Comparison of ENCODE assay signal across 8 mouse cellular contexts in genomic region chr17:34587423-34587811, GRCm38 (mm10). TPM values are rescaled to one million over a fixed set of nuclear protein-coding genes. Genes with fewer than 3 reads are reported as not detected.
A peak's percentile ranks its signal among the peaks of the same experiment; 100 is the strongest.
DNase-seq lines count a peak whose midpoint lies in the region; ATAC-seq and TF ChIP-seq lines count a peak whose summit lies in the region.

No protein-coding gene starts in this region.

- no peaks in the 10 kb centered on the region for H3K27me3 ChIP-seq in embryonic facial prominence, embryonic 15.5 days
- no peaks in the 10 kb centered on the region for H3K27me3 ChIP-seq in kidney, embryonic 14.5 days (ENCODE audit: control insufficient read depth, insufficient read depth, low read length)
- H3K27me3 ChIP-seq in limb, embryonic 15.5 days: no peaks in the 10 kb centered on the region
- H3K27me3 ChIP-seq in midbrain, postnatal 0 days (ENCODE audit: insufficient read depth, low read length): no peaks in the 10 kb centered on the region

- DNase-seq in 416B (ENCODE audit: low read depth): peak; percentile 92
- peak; percentile 98 for DNase-seq in heart, adult 9 months (ENCODE audit: low spot score in 2 of 2)
- DNase-seq in midbrain, postnatal 0 days (ENCODE audit: low spot score): peak; percentile 97
- DNase-seq in spleen, postnatal 10 days (ENCODE audit: low spot score in 2 of 2): peak; percentile 96 to 98

- peak overlapping the region; percentile 89 for H3K27ac ChIP-seq in bone marrow, adult 2 months (ENCODE audit: control insufficient read depth, insufficient read depth, low read depth, low read length, poor library complexity)
- peak overlapping the region; percentile 98 for H3K27ac ChIP-seq in embryonic facial prominence, embryonic 15.5 days (replicated peaks)
- peak overlapping the region; percentile 94 for H3K27ac ChIP-seq in kidney, embryonic 14.5 days (ENCODE audit: low read depth, low read length)
- peak overlapping the region; percentile 98 for H3K27ac ChIP-seq in limb, embryonic 15.5 days
- peak overlapping the region; percentile 99 for H3K27ac ChIP-seq in midbrain, postnatal 0 days (ENCODE audit: low read depth, low read length)

- WGBS in bone marrow, adult 2 months: under 1% methylated on average over 50 of the region's 50 CpGs
- 0% methylated on average over 50 of the region's 50 CpGs for WGBS in embryonic facial prominence, embryonic 15.5 days
- whole genome bisulfite sequencing in kidney, embryonic 14.5 days: under 1% methylated on average over 43 of the region's 50 CpGs
- under 1% methylated on average over 46 of the region's 50 CpGs for WGBS in limb, embryonic 15.5 days
- WGBS in midbrain, postnatal 0 days: 0% methylated on average over 35 of the region's 50 CpGs

- H3K4me2 ChIP-seq in embryonic facial prominence, embryonic 15.5 days (replicated peaks): peak overlapping the region; percentile 95
- H3K4me2 ChIP-seq in kidney, embryonic 14.5 days (replicated peaks; ENCODE audit: low read depth, low read length): peak overlapping the region; percentile 90
- H3K4me2 ChIP-seq in limb, embryonic 15.5 days: peak overlapping the region; percentile 93
- H3K4me2 ChIP-seq in midbrain, postnatal 0 days (ENCODE audit: low read depth, low read length, poor library complexity, severe bottlenecking): peak overlapping the region; percentile 65

- H3K9ac ChIP-seq in embryonic facial prominence, embryonic 15.5 days: peak overlapping the region; percentile 90
- H3K9ac ChIP-seq in kidney, embryonic 14.5 days (ENCODE audit: low read depth, low read length): peak overlapping the region; percentile 91
- peak overlapping the region; percentile 94 for H3K9ac ChIP-seq in limb, embryonic 15.5 days
- peak overlapping the region; percentile 79 for H3K9ac ChIP-seq in midbrain, postnatal 0 days (replicated peaks; ENCODE audit: low read length, poor library complexity, severe bottlenecking)

- H3K4me1 ChIP-seq in bone marrow, adult 2 months (ENCODE audit: control insufficient read depth, insufficient read depth, low read length): no peaks in the 10 kb centered on the region; the same call in 1 of the 2 replicates
- H3K4me1 ChIP-seq in embryonic facial prominence, embryonic 15.5 days: peaks cover 51% of the 10 kb centered on the region
- H3K4me1 ChIP-seq in kidney, embryonic 14.5 days (ENCODE audit: control insufficient read depth, insufficient read depth, low read length): peaks cover 42% of the 10 kb centered on the region
- H3K4me1 ChIP-seq in limb, embryonic 15.5 days: peaks cover 53% of the 10 kb centered on the region
- peaks cover 27% of the 10 kb centered on the region for H3K4me1 ChIP-seq in midbrain, postnatal 0 days (ENCODE audit: insufficient read depth, low read length)

- peak; percentile 98 for TF ChIP-seq POLR2A in bone marrow, adult 2 months (IDR thresholded peaks at IDR 0.05; ENCODE audit: borderline replicate concordance, control insufficient read depth, low read depth, low read length)

- ATAC-seq in embryonic facial prominence, embryonic 15.5 days (ENCODE audit: insufficient number of reproducible peaks, low FRiP score, low TSS enrichment, low read depth): peak; percentile 87
- ATAC-seq in kidney, embryonic 14.5 days (ENCODE audit: low FRiP score, low TSS enrichment): peak; percentile 77
- peak; percentile 84 for ATAC-seq in limb, embryonic 15.5 days (ENCODE audit: insufficient number of reproducible peaks, low FRiP score, low TSS enrichment, low read depth)
- ATAC-seq in midbrain, postnatal 0 days (ENCODE audit: low FRiP score): peak; percentile 88

- H3K36me3 ChIP-seq in embryonic facial prominence, embryonic 15.5 days: no peaks in the 10 kb centered on the region
- H3K36me3 ChIP-seq in kidney, embryonic 14.5 days (ENCODE audit: control insufficient read depth, insufficient read depth, low read length): no peaks in the 10 kb centered on the region
- no peaks in the 10 kb centered on the region for H3K36me3 ChIP-seq in limb, embryonic 15.5 days
- H3K36me3 ChIP-seq in midbrain, postnatal 0 days (ENCODE audit: insufficient read depth, low read length): no peaks in the 10 kb centered on the region

- peak overlapping the region; percentile 76 for H3K4me3 ChIP-seq in bone marrow, adult 2 months (replicated peaks; ENCODE audit: control insufficient read depth, low read depth, low read length)
- peak overlapping the region; percentile 84 for H3K4me3 ChIP-seq in embryonic facial prominence, embryonic 15.5 days (replicated peaks)
- H3K4me3 ChIP-seq in kidney, embryonic 14.5 days (ENCODE audit: low read length): peak overlapping the region; percentile 70
- peak overlapping the region; percentile 86 for H3K4me3 ChIP-seq in limb, embryonic 15.5 days
- H3K4me3 ChIP-seq in midbrain, postnatal 0 days (ENCODE audit: low read depth, low read length): peak overlapping the region; percentile 71

- TF ChIP-seq CTCF in bone marrow, adult 2 months (IDR thresholded peaks at IDR 0.05; ENCODE audit: control insufficient read depth, insufficient read depth, low read length): no peak
- TF ChIP-seq CTCF in midbrain, postnatal 0 days (IDR thresholded peaks at IDR 0.05): no peak

- H3K9me3 ChIP-seq in embryonic facial prominence, embryonic 15.5 days (replicated peaks): no peaks in the 10 kb centered on the region
- H3K9me3 ChIP-seq in kidney, embryonic 14.5 days (ENCODE audit: control insufficient read depth, low read length): no peaks in the 10 kb centered on the region
- no peaks in the 10 kb centered on the region for H3K9me3 ChIP-seq in limb, embryonic 15.5 days
- no peaks in the 10 kb centered on the region for H3K9me3 ChIP-seq in midbrain, postnatal 0 days (ENCODE audit: low read length)

RNA-seq across cellular contexts. Expression of gene Gpsm3, which starts 2.2 kb away (rescaled TPM):
- 85.2 and 156 TPM in 2 replicates for polyA plus RNA-seq in bone marrow, adult 2 months (2011; ENCODE audit: insufficient read depth, insufficient read length, low replicate concordance, missing spikeins)
- polyA plus RNA-seq in embryonic facial prominence, embryonic 15.5 days (2015; fragmentation: Nextera tagmentation; extraction: Ambion mirVana): 8.5 and 9.7 TPM in 2 replicates
- polyA plus RNA-seq in kidney, embryonic 14.5 days (2014; fragmentation: Nextera tagmentation; extraction: Ambion mirVana): 19.3 and 21.4 TPM in 2 replicates
- 7.2 and 10.1 TPM in 2 replicates for polyA plus RNA-seq in limb, embryonic 15.5 days (2015; fragmentation: Nextera tagmentation; extraction: Ambion mirVana)
- total RNA-seq in midbrain, postnatal 0 days (2014; rRNA removed): 1.2 and 4.4 TPM in 2 replicates
- 5.5 and 6.9 TPM in 2 replicates for polyA plus RNA-seq in midbrain, postnatal 0 days (2015; fragmentation: Nextera tagmentation; extraction: Ambion mirVana)

RNA-seq across cellular contexts. Expression of gene Pbx2, which starts 3.6 kb away (rescaled TPM):
- 50.3 and 95.1 TPM in 2 replicates for polyA plus RNA-seq in bone marrow, adult 2 months (2011; ENCODE audit: insufficient read depth, insufficient read length, low replicate concordance, missing spikeins)
- 11.0 and 13.3 TPM in 2 replicates for polyA plus RNA-seq in embryonic facial prominence, embryonic 15.5 days (2015; fragmentation: Nextera tagmentation; extraction: Ambion mirVana)
- 17.8 and 20.9 TPM in 2 replicates for polyA plus RNA-seq in kidney, embryonic 14.5 days (2014; fragmentation: Nextera tagmentation; extraction: Ambion mirVana)
- polyA plus RNA-seq in limb, embryonic 15.5 days (2015; fragmentation: Nextera tagmentation; extraction: Ambion mirVana): 9.6 and 9.8 TPM in 2 replicates
- 84.8 and 95.6 TPM in 2 replicates for total RNA-seq in midbrain, postnatal 0 days (2014; rRNA removed)
- 9.5 and 9.6 TPM in 2 replicates for polyA plus RNA-seq in midbrain, postnatal 0 days (2015; fragmentation: Nextera tagmentation; extraction: Ambion mirVana)

RNA-seq across cellular contexts. Expression of gene Ager, which starts 10.2 kb away (rescaled TPM):
- 12.2 and 16.3 TPM in 2 replicates for polyA plus RNA-seq in bone marrow, adult 2 months (2011; ENCODE audit: insufficient read depth, insufficient read length, low replicate concordance, missing spikeins)
- 3.3 and 3.7 TPM in 2 replicates for polyA plus RNA-seq in embryonic facial prominence, embryonic 15.5 days (2015; fragmentation: Nextera tagmentation; extraction: Ambion mirVana)
- polyA plus RNA-seq in kidney, embryonic 14.5 days (2014; fragmentation: Nextera tagmentation; extraction: Ambion mirVana): 5.8 and 6.6 TPM in 2 replicates
- polyA plus RNA-seq in limb, embryonic 15.5 days (2015; fragmentation: Nextera tagmentation; extraction: Ambion mirVana): 2.0 and 2.5 TPM in 2 replicates
- 1.7 and 2.1 TPM in 2 replicates for total RNA-seq in midbrain, postnatal 0 days (2014; rRNA removed)
- polyA plus RNA-seq in midbrain, postnatal 0 days (2015; fragmentation: Nextera tagmentation; extraction: Ambion mirVana): 1.6 and 2.0 TPM in 2 replicates

RNA-seq across cellular contexts. Expression of gene Rnf5, which starts 16.1 kb away (rescaled TPM):
- polyA plus RNA-seq in bone marrow, adult 2 months (2011; ENCODE audit: insufficient read depth, insufficient read length, low replicate concordance, missing spikeins): 36.4 and 42.3 TPM in 2 replicates
- polyA plus RNA-seq in embryonic facial prominence, embryonic 15.5 days (2015; fragmentation: Nextera tagmentation; extraction: Ambion mirVana): 117 and 119 TPM in 2 replicates
- polyA plus RNA-seq in kidney, embryonic 14.5 days (2014; fragmentation: Nextera tagmentation; extraction: Ambion mirVana): 118 and 139 TPM in 2 replicates
- polyA plus RNA-seq in limb, embryonic 15.5 days (2015; fragmentation: Nextera tagmentation; extraction: Ambion mirVana): 107 and 111 TPM in 2 replicates
- total RNA-seq in midbrain, postnatal 0 days (2014; rRNA removed): 57.6 and 59.0 TPM in 2 replicates
- polyA plus RNA-seq in midbrain, postnatal 0 days (2015; fragmentation: Nextera tagmentation; extraction: Ambion mirVana): 236 and 242 TPM in 2 replicates

RNA-seq across cellular contexts. Expression of gene Agpat1, which starts 16.6 kb away (rescaled TPM):
- 37.4 and 66.7 TPM in 2 replicates for polyA plus RNA-seq in bone marrow, adult 2 months (2011; ENCODE audit: insufficient read depth, insufficient read length, low replicate concordance, missing spikeins)
- 57.6 and 61.2 TPM in 2 replicates for polyA plus RNA-seq in embryonic facial prominence, embryonic 15.5 days (2015; fragmentation: Nextera tagmentation; extraction: Ambion mirVana)
- 61.7 and 75.3 TPM in 2 replicates for polyA plus RNA-seq in kidney, embryonic 14.5 days (2014; fragmentation: Nextera tagmentation; extraction: Ambion mirVana)
- 45.8 and 50.6 TPM in 2 replicates for polyA plus RNA-seq in limb, embryonic 15.5 days (2015; fragmentation: Nextera tagmentation; extraction: Ambion mirVana)
- 265 and 383 TPM in 2 replicates for total RNA-seq in midbrain, postnatal 0 days (2014; rRNA removed)
- 103 and 106 TPM in 2 replicates for polyA plus RNA-seq in midbrain, postnatal 0 days (2015; fragmentation: Nextera tagmentation; extraction: Ambion mirVana)

Comparison
In these comparisons a context has a peak if more than half of its experiments do, and no peak if none do; other contexts are left out.
1. Peak in every context shown above with its lines: DNase-seq, ATAC-seq, H3K4me3 ChIP-seq and H3K27ac ChIP-seq.